Mouse (Mus musculus) limb, embryonic 10.5 days (tissue): ENCODE measurements around the gene Pomp. TPM values are rescaled to one million over a fixed set of nuclear protein-coding genes. Genes with fewer than 3 reads are reported as not detected.
"Not testable (repeated sequence)": the region's sequence is repeated elsewhere in the genome, so short reads cannot be mapped to it uniquely, and the experiment has no call there.

Source experiments
- DNase-seq: peaks from one replicate; pipeline ENCODE4 v3.0.0-alpha.2; 2017; ENCODE audit warnings: low spot score
- H3K27ac ChIP-seq: fragments of 300-500 bp; sonication (generic); 2 replicates; pipeline ENCODE4 v1.5.1; 2016; ENCODE audit warnings: mild to moderate bottlenecking
- H3K27me3 ChIP-seq: fragments of 300-500 bp; sonication (generic); 2 replicates; pipeline ENCODE4 v1.6.1; 2016; ENCODE audit warnings: low read depth, mild to moderate bottlenecking; ENCODE audit not compliant: poor library complexity, severe bottlenecking
- H3K36me3 ChIP-seq: fragments of 300-500 bp; sonication (generic); 2 replicates; pipeline ENCODE4 v1.6.1; 2016; ENCODE audit warnings: mild to moderate bottlenecking, moderate library complexity
- H3K4me1 ChIP-seq: fragments of 300-500 bp; sonication (generic); 2 replicates; pipeline ENCODE4 v1.6.1; 2016
- H3K4me3 ChIP-seq: fragments of 300-500 bp; sonication (generic); 2 replicates; pipeline ENCODE4 v1.5.1; 2016; ENCODE audit warnings: mild to moderate bottlenecking, moderate library complexity
- H3K9me3 ChIP-seq: fragments of 300-500 bp; sonication (generic); replicated peaks from 2 replicates; pipeline ENCODE4 v1.6.1; 2016; ENCODE audit warnings: mild to moderate bottlenecking
- WGBS: fragments of 180-500 bp; shearing (Covaris S2); methylation state at CpG from one replicate; pipeline ENCODE4 v1.1.7; 2016; 5-methylcytosine and 5-hydroxymethylcytosine counted together
- polyA plus RNA-seq: library from polyadenylated mRNA; unstranded; fragments of >200 nt; fragmentation: Nextera tagmentation; extraction: Ambion mirVana; gene quantifications from 2 replicates; pipeline ENCODE4 v1.2.1, GENCODE M21; 2016

Gene Pomp
- polyA plus RNA-seq, 1 experiment from 2014 or later: 467 TPM

DNA sequence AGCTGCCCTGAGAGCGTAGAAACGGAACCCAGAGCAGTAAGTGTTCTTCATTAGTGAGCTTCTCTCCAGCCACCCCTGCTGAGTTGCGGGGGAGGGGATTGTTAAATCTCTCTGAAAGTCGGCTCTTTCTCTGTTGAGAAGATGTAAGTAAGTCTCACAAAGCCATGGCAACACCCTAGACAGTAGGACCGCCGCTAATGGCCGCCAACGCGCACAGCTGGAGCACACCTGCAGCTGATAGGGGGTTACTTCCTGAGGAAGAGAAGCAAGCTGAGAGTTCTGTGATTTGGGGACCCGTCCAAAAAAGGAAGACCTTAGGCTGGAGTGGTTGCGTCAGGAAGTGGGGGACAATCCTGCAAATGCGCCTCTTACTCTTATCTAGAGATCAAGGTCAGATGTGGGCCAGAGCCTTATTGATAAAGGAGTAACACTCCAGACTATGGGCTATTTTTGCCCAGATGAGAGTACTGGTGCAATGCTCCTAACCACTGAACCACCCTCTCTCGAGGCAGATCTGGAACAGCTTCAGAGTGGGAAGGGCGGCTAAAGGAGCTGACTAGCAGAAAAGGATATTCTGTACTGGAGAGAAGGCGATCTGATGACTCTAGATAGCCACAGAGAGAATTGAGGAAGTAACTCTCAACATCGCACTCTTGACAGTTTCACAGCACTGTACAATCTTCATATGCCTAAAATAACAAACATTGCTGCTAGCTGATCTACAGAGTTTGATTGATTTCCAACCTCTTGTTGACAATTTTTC is 35.4 kb downstream of the Pomp start:
- H3K4me3 ChIP-seq: peak overlapping the region; percentile 71
- DNase-seq: peak; percentile 43
- 22% methylated on average over 16 of the region's 16 CpGs for WGBS
- peaks cover 40% of the 10 kb centered on the region for H3K27me3 ChIP-seq
- H3K9me3 ChIP-seq: no peaks in the 10 kb centered on the region
- no peak overlapping the region for H3K27ac ChIP-seq
- no peaks in the 10 kb centered on the region for H3K36me3 ChIP-seq
- peaks cover 16% of the 10 kb centered on the region for H3K4me1 ChIP-seq

DNA sequence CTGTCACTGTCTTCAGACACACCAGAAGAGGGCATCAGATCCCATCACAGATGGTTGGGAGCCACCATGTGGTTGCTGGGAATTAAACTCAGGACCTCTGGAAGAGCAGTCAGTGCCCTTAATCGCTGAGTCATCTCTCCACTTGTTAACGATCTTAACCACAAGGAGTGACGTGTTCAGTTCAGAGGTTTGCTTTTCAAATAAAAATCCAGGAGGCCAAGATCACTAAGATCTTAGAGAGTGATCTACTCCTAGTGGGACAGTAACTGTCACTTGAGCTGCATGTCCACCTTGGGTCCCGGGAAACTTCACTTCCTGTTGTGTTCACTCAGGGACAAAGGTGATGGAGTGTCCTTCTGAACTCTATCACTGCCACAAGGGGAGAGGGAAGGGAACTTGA is 36.2 kb downstream of the Pomp start:
- WGBS: 76% methylated on average over 4 of the region's 4 CpGs
- H3K36me3 ChIP-seq, DNase-seq: not testable (repeated sequence)

DNA sequence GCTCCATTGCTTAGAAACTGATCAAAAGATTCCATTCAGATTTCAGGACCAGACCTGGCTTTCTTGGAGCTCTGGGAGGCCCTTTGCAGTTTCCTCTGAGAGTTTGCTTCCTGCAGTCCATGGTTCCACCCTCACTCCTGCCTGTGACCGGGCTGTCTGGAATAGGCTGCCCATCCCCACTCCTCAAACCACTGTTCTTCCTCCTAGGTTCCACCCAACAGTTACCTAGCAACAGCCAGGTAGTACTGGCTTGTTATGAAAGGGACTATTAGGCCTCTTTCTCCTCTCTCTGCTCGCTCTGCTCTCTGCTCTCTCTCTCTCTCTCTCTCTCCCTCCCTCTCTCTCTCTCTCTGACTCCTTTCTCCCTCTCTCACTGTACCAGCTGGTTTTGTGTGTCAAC is 38.0 kb downstream of the Pomp start:
- Histone ChIP-seq H3K4me3 (no peak overlapping the region), H3K9me3 (no peaks in the 10 kb centered on the region), H3K27ac (no peak overlapping the region), H3K27me3 (peaks cover 23% of the 10 kb centered on the region), H3K36me3 (no peaks in the 10 kb centered on the region), H3K4me1 (peaks cover 16% of the 10 kb centered on the region)
- WGBS: 71% methylated on average over 2 of the region's 2 CpGs
- DNase-seq: no peak

More for the DNA sequence above, 36.2 kb downstream of the Pomp start:
- not testable (repeated sequence) for H3K4me3 ChIP-seq, H3K27ac ChIP-seq, H3K9me3 ChIP-seq
- H3K27me3 ChIP-seq: peaks cover 40% of the 10 kb centered on the region
- H3K4me1 ChIP-seq: peaks cover 16% of the 10 kb centered on the region

DNA sequence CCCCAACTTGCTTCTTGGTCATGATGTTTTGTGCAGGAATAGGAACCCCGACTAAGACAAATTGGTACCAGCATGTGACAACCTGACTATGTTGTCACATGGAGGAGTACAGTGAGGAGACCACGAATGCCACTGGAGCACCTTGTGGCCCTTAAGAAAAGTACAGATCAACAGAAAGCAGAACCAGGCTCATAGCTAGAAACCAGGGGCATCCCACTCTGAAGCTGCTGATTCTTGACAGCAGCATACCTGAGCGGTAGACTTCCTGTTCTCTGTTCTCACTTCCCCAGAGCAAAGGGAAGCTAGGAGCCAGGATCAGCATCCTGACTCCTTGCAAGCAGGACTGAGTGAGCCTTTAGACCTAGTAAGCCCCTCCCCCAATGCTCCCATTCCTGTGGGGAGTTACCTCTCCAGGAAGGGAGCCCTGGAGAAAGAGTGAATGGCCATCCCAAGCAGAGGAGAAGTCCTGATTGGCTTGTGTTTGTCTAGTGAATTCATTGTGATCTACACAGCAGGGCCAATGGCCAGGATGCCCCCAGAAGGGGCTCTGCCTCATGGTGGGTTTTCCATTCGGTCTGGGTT is 38.8 kb downstream of the Pomp start:
- H3K4me1 ChIP-seq: peaks cover 11% of the 10 kb centered on the region
- DNase-seq: no peak
- H3K36me3 ChIP-seq: no peaks in the 10 kb centered on the region
- WGBS: 68% methylated on average over 4 of the region's 4 CpGs
- H3K4me3 ChIP-seq: no peak overlapping the region
- peaks cover 15% of the 10 kb centered on the region for H3K27me3 ChIP-seq
- no peak overlapping the region for H3K27ac ChIP-seq
- H3K9me3 ChIP-seq: no peaks in the 10 kb centered on the region

DNA sequence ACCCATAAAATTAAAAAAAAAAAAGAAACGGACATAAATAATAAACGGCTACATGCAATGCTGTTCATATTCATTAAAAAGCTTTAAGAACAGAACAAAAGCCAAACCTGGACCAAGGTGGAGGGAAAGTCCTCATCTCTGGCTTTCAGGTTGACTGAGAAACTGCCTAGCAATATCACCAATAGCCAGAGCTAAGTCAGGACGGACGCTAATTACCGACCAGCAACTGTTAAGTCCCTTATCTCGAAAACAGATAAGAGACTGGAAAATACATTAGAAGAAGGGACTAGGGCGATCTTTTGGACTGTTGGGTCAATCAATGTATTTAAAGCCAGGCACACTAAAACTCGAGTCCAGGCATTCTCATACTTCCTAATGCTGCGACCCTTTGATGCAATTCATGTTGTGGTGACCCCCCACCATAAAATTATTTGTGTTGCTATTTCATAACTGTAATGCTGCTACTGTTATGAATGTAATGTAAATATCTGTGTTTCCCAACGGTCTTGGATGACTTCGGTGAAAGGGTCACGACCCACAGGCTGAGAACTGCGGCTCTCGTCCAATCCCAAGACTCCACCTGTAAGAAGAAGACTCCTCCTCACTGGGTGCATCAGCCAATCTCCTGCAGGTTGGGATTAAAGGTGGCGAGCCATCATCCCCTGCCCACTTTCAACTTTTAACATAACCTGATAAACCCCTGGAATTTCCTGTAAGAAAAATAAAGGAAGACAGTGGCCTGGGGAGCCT is 41.9 kb downstream of the Pomp start:
- H3K27me3 ChIP-seq: no peaks in the 10 kb centered on the region
- no peaks in the 10 kb centered on the region for H3K36me3 ChIP-seq
- DNase-seq: no peak
- H3K9me3 ChIP-seq: no peaks in the 10 kb centered on the region
- H3K4me1 ChIP-seq: no peaks in the 10 kb centered on the region
- 86% methylated on average over 15 of the region's 15 CpGs for WGBS
- no peak overlapping the region for H3K4me3 ChIP-seq
- no peak overlapping the region for H3K27ac ChIP-seq

DNA sequence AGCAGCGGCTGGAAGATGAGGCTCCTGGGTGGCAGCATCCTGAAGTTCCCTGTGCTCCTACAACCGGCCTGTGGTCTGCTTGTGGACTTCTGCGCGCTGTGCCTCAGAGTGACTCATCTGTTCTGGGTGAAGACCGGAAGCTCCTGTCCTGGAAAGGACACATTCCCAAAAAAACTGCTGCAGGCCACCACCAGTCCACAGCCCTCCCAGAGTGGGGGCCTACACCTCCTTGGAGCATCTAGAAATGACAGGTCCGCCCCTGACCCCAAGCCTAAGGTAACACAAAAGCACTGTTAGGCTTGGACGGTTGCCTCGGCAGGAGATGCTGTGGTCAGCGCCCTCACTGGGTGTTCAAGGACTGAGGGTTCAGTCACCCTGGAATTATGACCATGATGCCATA is 42.9 kb downstream of the Pomp start:
- Histone ChIP-seq H3K4me1 (no peaks in the 10 kb centered on the region), H3K27ac (no peak overlapping the region), H3K27me3 (no peaks in the 10 kb centered on the region), H3K36me3 (no peaks in the 10 kb centered on the region), H3K9me3 (no peaks in the 10 kb centered on the region), H3K4me3 (no peak overlapping the region)
- 92% methylated on average over 9 of the region's 9 CpGs for whole genome bisulfite sequencing
- DNase-seq: no peak

DNA sequence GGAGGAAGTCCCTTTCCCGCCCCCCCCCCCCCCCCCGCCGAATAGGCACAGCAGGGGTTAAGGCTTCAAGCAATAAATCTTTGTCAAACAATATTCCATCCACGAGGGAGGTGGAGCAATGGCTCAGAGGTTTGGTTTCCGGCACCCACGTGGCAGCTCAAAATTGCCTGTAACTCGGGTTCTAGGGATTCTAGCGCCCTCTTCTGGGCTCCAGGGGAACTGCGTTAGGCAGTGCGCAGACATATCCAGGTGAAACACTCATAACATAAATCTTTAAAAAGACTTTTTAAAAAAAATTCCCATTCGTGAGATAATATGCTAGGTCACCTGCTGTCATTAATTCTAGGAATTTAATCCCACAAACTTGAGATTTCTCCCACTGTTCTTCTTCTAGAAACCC is 46.9 kb downstream of the Pomp start:
- 53% methylated on average over 11 of the region's 11 CpGs for WGBS
- Histone ChIP-seq H3K4me1 (no peaks in the 10 kb centered on the region), H3K4me3 (no peak overlapping the region), H3K27ac (no peak overlapping the region), H3K9me3 (no peaks in the 10 kb centered on the region), H3K36me3 (no peaks in the 10 kb centered on the region), H3K27me3 (no peaks in the 10 kb centered on the region)
- DNase-seq: no peak

DNA sequence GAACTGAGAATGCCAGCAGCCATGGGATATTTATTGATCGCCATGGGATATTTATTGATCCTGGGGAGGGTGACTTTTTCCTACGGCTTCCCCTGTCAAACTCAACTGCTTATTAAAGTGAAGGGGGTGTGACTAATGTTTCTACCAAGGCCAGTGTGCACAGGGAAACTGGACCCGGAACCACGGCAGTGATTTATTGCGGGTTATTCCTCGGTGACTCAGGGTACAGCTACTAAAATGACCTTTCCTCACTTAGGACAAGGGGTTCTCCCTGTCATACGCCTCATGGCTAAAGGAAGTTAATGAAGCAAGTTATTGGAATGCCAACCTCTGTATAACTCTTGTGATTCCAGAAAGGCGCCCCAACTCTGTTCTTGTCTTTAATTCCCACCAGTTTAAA is 47.6 kb downstream of the Pomp start:
- WGBS: 87% methylated on average over 8 of the region's 8 CpGs
- H3K4me3 ChIP-seq: no peak overlapping the region
- no peaks in the 10 kb centered on the region for H3K27me3 ChIP-seq
- no peaks in the 10 kb centered on the region for H3K9me3 ChIP-seq
- DNase-seq: no peak
- H3K36me3 ChIP-seq: no peaks in the 10 kb centered on the region
- no peaks in the 10 kb centered on the region for H3K4me1 ChIP-seq
- H3K27ac ChIP-seq: no peak overlapping the region

DNA sequence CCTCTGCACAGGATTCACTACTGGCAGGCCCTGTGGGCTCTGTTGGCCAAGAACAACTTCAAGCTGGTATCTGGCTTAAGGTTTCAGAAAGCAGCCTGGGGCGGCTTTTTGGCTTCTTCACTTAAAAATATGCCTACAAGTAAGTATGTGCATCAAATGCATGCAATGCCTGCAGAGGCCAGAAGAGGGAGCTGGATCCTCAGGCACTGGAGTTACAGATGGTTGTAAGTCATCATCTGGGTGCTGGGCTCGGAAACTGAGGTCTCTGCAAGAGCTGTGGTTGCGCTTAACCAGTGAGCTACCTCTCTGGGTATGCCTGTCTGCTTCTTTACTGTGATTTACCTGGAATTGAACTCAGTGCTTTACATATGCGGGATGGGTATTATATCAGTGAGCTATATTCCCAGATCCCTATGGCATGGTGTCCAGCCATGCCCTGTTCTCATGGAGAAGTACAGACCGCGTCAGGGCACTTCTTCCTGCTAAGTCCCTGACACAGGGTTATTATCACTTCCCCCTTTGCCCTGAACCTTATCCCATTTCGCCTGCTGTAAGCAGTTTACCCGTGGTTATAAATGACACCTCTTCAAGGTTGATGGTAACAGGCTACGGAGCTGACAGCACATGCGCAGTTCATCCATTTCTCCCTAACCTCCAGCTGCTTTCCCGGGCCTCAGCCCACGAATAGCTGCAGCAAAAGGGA is 50.7 kb downstream of the Pomp start:
- peaks cover 14% of the 10 kb centered on the region for H3K4me1 ChIP-seq
- no peak overlapping the region for H3K4me3 ChIP-seq
- no peak for DNase-seq
- no peak overlapping the region for H3K27ac ChIP-seq
- no peaks in the 10 kb centered on the region for H3K27me3 ChIP-seq
- H3K36me3 ChIP-seq: no peaks in the 10 kb centered on the region
- no peaks in the 10 kb centered on the region for H3K9me3 ChIP-seq
- WGBS: 91% methylated on average over 12 of the region's 12 CpGs

DNA sequence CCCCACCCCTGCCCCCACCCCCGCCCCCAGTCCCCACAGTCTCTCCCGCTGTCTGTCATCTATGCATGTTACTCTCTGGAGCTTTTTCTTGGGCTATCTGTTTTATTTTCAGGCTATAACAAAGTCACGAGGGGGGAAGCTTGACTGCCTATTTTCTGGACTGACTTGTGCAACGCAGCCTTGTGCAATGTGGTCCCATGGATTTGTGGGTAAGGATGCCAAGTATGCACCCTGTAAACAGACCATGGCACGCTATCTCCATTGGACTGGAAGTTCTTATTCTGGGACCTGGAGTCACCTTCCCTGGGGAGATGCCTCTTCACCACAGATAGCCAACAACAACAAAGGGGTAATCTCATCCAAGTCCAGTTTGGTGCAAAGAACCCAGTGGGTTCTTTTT is 51.5 kb downstream of the Pomp start:
- no peak overlapping the region for H3K27ac ChIP-seq
- 89% methylated on average over 5 of the region's 5 CpGs for WGBS
- H3K27me3 ChIP-seq: no peaks in the 10 kb centered on the region
- H3K4me3 ChIP-seq: no peak overlapping the region
- H3K4me1 ChIP-seq: peaks cover 14% of the 10 kb centered on the region
- DNase-seq: no peak
- H3K36me3 ChIP-seq: no peaks in the 10 kb centered on the region
- H3K9me3 ChIP-seq: no peaks in the 10 kb centered on the region

DNA sequence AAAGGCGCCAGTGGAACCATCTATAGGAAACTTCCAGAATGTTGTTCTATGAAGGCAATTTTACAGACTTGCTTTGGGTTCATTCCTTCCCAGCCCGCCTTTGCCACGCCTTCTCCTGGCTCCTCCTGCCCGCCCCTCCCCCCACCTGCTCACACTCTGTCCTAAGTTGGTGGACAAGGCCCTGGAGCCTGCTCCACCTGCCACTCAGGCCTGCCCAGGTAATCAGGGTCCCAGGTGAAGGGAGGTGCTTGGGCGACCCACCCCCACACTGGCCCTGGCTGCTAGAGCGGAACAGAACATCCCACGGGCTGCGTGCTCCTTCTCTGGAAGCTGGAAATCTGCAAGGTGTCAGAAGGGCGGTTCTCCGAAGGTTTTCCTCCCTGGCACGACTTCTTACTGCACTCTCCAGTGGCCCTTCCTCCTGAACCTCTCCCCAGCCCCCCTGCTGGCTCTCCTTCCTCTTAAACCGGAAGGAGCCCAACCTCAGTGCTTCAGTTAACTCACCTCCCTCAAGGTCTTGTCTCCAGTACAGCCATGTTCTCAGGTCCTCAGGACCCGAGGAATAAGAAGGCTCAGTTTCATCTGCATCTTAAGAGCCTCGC is 53.1 kb downstream of the Pomp start:
- H3K27ac ChIP-seq: peak overlapping the region; percentile 21; the same call in 1 of the 2 replicates

DNA sequence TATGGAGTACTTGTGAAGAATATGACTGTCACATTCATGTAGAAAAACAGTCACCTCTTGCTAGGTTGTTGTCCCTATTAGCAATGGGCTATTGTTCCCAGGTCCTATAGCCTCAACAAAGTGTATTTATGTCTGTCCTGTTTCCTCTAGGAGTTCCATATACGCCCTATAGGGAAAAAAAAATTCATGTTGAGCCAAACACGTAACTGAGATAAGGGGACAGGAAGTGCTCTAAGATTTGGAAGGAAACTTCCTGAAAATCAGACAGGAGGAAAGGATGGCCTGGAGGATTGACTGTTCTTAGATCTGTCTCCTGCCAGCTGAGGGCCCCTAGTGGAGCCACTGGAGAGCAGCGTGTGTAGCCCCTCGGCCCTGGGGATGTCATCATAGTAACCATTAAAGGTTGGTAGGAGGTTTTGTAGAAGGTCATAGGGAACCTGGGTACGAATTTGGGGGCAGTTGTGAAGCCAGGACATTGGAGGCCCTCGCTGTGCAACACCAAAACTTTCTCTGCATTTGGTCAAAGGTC is 54.8 kb downstream of the Pomp start:
- WGBS: 52% methylated on average over 6 of the region's 6 CpGs
- no peaks in the 10 kb centered on the region for H3K36me3 ChIP-seq
- H3K4me1 ChIP-seq: peaks cover 14% of the 10 kb centered on the region
- no peaks in the 10 kb centered on the region for H3K27me3 ChIP-seq
- no peak for DNase-seq
- no peak overlapping the region for H3K4me3 ChIP-seq
- no peaks in the 10 kb centered on the region for H3K9me3 ChIP-seq
- no peak overlapping the region for H3K27ac ChIP-seq

More for the DNA sequence above, 53.1 kb downstream of the Pomp start:
- Histone ChIP-seq H3K4me3 (0 out of 2 replicates have a peak overlapping the region, but pooled peaks have one; percentile 4), H3K9me3 (no peaks in the 10 kb centered on the region), H3K36me3 (no peaks in the 10 kb centered on the region), H3K4me1 (peaks cover 14% of the 10 kb centered on the region), H3K27me3 (no peaks in the 10 kb centered on the region)
- WGBS: 30% methylated on average over 14 of the region's 14 CpGs
- DNase-seq: peak; percentile 36
